Mouse (Mus musculus) thymus, postnatal 14 days (tissue): Measurements from ENCODE around the gene Rbm42.

Source experiments
- DNase-seq: peaks from one replicate; pipeline ENCODE4 v3.0.0; 2021

Rbm42 gene

DNA sequence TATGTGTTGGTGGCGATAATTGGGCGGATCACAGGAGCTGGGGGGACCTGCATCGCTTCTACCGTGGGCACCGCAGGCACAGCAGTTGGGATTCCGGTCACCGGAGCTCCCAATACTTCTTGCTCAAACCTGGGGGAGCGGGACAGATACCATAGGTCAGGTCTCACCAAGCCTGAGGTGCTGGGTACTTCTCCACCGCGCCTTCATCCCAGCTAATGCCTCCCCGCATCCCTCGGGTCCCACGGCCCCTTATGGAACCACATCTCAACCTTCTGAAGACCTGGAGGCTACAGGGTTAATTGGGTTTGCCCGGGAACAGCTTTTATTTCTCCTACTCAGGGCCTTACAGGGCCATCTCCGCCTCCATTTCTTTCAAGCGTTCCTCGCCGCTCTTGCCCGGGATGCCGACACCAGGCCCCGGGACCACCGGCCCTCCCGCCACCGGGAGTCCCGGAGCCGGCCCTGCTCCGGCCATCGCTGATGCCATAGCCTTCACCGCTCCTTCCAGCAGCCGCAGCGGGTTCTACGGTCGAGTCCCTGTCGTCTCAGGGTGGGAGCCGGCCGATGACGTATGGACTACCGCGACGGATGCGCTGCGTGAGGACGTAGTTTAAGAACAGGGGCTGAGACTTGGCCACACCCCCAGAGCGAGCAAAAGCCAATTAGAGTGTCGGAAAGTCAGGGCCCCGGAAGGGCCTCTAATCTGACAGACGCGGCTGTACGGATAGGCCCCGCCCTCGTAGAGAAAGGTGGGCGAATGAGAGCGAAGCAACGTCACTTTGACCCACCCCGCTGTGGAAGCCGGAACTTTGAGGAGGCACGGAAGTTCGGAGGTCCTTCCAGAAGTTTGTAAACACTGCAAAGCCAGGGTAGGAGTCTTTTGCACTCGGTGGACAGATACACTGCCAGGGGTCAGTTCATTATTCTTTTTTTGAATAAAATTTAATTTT lies at the start of gene Rbm42:
TSS of gene Rbm42 (minus strand) at position 727 of the 950 bp plus-strand sequence.
- peak; percentile 98 for DNase-seq

- DNase-seq = no peak
These were observed 48.5 kb upstream of the Rbm42 start, which contains the start of gene 2200002J24Rik for GRCm38 (mm10) chr7:30698589-30698988. Gene 2200002J24Rik (plus strand): TSS chr7:30698926.

GRCm38 (mm10) chr7:30698101-30698500 lies 48.0 kb upstream of the Rbm42 start:
- DNase-seq = no peak

DNA sequence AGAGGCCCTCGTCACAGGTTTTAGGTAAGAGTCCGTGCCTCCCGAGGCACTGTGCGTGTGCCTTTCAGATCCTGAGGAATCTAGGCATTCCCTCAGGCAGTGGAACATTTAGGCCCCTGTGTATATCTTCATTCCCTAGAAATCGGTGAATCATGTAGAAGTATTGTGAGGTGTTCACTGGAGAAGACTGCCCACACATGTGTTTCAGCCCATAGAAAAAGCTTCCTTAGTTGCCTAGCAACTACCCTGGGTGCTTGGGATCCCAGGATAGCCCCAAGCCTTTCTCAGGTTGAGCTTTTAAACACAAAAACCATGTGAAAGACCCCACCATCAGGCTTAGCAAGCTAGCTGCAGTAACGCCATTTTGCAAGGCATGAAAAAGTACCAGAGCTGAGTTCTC lies 38.2 kb upstream of the Rbm42 start:
- DNase-seq = no peak

DNA sequence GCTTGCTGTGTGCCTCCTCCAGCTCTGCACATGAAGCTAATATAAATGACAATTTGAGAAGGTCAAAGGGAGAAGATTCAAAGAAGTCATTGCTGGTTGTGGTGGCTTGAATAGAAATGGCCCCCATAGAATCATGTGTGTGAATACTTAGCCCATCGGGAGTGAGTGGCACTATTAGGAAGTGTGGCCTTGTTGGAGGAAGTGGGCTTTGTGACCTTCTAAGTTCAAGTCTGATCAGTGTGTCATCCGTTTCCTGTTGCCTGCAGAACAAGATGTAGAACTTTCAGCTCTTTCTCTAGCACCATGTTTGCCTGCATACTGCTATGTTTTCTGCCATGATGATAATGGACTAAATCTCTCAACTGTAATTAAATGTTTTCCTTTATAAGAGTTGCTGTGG lies 33.3 kb upstream of the Rbm42 start:
- DNase-seq = no peak

GRCm38 (mm10) chr7:30681897-30682296 lies 31.8 kb upstream of the Rbm42 start:
- DNase-seq = no peak

- no peak for DNase-seq
These were observed 28.3 kb upstream of the Rbm42 start for GRCm38 (mm10) chr7:30678263-30678975.

DNA sequence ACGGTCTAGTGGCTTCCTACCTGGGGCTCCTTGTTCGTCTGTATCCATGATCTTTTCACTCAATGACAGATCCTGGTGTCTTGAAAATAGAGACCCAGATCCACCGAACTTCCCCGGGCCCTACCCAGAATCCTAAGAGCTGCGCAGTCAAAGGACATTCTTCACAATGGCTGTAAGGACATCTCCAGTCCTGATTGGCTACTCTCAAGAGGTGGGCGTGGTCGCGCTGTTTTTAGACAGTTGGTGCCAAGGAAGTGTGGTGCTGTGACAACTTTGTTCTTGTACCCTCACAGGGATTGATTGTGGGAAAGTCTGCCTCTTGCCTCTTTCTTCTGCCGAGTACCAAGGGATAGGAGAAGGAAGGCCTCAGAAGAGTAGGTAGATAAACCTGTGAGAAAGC lies 21.4 kb upstream of the Rbm42 start, which contains the start of gene Pmis2:
TSS of gene Pmis2 (minus strand) at position 126 of the 400 bp plus-strand sequence.
- no peak for DNase-seq

- DNase-seq = peak; percentile 29
These were observed 19.1 kb upstream of the Rbm42 start for GRCm38 (mm10) chr7:30669229-30669628.

- DNase-seq = peak; percentile 20
These were observed 15.2 kb upstream of the Rbm42 start for GRCm38 (mm10) chr7:30665321-30665720.

DNA sequence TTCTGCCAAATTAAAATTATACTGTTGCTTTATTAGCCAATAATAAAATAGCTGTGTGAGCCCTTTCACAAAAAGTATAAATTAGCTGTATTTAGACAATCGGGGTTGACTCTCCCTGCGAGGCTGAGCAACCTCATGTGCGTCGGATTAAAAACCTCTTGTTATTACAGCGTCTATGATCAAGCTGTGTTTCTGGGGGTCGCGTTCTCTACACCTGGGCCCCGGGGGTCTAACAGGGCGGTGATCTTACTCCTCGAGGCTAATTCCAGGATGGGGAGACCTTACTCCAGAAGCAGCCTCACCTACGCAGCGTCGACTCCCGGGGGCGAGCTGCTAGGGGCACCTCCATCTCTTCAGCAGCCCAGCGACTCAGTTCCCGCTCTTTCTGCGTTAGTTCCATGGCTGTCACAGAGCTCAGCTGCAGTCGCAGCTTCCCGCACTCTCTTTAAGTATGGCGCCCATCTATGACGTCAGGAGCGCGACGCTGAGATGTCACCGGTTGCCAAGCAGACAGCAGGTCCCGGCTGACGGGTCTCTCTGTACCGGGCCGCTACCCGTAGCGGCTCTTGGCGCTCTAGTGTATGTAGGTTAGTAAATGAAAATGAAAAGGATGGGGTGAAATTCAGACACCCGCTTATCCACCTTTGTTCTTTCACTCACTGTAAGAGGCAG lies 14.5 kb upstream of the Rbm42 start, which contains the start of gene Haus5:
TSS of gene Haus5 (minus strand) at position 466 of the 672 bp plus-strand sequence.
- peak; percentile 93 for DNase-seq

GRCm38 (mm10) chr7:30639083-30639482 lies 11.0 kb downstream of the Rbm42 start:
- DNase-seq = no peak

- no peak for DNase-seq
These were observed 13.7 kb downstream of the Rbm42 start for GRCm38 (mm10) chr7:30636395-30636794.

- no peak for DNase-seq
These were observed 14.4 kb downstream of the Rbm42 start, which contains the start of gene Etv2 for GRCm38 (mm10) chr7:30635752-30636151. Gene Etv2 (minus strand): TSS chr7:30635852.

DNA sequence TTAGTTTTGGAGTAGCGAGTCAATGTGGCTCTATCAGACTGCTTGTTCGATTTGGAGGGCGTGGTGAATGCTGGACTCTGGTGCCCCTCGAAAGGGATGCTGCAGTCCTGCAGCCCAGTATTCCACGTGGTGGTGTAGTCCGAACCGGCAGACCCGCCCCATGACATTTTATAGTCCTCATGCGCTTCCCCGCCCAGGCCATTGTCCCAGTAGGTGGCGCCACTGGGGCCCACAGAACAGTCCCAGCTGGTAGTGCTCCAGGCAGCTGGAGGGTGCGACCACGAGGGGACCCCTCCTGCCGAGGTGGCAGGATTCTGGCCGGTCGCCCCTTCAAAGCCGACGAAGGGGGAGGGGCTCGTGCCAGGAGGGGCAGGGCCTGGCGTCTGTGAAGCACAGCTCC lies 15.5 kb downstream of the Rbm42 start:
- peak; percentile 70 for DNase-seq

DNA sequence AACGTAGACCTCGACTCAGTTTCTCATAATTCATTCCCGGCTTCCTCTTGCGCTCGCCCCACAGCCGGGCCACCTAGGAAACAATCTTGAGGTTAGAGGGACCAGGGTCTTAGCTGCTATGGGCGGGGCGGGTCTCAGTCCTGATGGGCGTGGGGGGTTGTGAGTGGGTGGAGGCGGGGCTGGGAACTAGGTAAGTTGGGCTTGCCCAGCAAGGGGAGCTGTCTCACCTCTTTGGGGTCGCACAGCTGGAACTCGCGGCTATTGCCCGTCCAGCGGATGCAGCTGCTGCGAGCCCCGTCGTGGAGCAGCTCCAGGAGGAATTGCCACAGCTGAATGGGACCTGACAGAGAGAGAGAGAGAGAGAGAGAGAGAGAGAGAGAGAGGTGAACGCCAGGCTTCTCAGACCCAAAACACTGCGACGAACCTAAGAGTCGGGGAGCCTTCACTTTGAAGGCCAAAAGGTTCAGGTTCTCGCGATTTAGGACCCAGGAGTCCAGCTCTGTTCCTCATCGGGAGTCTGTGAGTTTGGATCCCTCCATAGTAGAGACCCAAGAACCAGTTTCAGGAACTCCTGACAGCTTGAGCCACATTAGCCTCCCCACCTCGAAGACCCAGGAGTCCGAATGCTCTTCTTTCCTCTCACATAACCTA lies 16.2 kb downstream of the Rbm42 start:
- no peak for DNase-seq

- no peak for DNase-seq
These were observed 21.1 kb downstream of the Rbm42 start for GRCm38 (mm10) chr7:30629013-30629412.

DNA sequence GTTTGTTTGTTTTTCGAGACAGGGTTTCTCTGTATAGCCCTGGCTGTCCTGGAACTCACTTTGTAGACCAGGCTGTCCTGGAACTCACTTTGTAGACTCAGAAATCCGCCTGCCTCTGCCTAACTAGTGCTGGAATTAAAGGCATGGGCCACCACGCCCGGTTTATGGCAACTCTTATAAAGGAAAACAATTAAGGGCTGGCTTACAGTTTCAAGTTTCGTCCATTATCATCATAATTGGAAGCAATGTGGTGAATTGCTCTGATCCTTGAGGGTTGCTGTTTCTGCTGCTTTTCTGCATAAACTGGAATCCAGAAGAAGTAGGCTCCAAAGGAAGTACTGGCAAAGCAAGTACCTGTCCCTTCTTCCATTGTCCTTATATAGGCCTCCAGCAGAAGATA lies 23.5 kb downstream of the Rbm42 start:
- DNase-seq = no peak

DNA sequence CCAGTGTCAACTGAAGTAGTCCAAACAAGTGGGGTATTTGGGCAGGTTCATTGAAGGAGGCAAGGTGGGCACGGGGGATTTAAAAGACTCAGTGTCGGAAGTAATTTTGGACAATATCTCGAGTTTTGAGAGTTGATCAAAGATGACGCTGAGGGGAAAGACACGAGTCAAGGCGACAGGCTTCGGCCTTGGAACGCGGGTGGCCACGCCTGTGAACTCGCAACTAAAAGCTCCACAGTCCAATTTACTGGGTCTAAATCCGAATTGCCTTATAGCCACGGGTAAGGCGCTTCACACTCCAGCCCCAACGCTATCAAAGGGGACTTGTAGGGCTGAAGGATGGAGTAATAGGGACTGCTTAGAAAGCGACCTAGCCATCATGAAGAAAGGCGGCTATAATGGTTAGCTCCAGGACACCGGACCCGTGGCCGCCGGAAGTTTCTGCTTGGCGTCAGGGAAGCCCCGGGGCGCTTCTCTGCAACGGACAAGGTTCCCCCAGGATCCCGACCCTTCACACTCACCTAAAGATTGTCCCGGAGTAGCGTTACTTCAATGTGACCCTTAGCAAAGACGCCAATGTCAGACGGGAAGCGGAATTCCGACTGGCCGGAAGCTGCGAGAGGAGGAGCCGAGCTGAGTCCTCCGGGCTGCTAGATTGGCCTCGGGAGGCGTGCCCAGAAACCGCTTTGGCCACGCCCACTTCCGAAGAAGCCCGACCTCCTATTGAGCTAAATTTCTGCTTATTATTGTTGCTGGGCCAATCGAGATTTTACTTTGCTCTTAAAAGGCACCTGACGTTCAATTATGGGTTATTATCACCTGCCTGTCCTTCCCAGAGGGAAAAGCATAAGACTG lies 24.4 kb downstream of the Rbm42 start, which contains the start of gene Cox6b1:
TSS of gene Cox6b1 (minus strand) at position 622 of the 855 bp plus-strand sequence.
- peak; percentile 87 for DNase-seq

DNA sequence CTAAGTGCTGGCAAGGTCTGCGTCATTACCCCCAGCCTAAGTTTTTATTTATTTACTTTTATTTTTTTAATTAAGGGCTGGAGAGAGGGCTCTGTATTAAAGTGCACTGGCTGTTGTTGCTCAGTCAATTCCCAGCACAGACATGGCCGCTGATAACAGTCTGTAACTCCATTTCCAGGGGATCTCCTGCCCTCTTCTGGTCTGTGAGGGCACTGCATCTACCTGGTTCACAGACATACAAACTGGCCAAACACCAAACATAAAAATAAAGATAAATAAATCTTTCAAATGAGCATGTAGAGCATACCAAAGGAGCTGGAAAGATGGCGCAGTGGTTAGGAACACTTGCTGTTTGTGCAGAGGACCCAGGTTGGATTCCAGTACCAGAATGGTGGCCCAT lies 30.9 kb downstream of the Rbm42 start:
- DNase-seq = peak; percentile 48

GRCm38 (mm10) chr7:30618658-30619057 lies 31.5 kb downstream of the Rbm42 start:
- no peak for DNase-seq
